Mouse (Mus musculus) kidney, postnatal 0 days (tissue): Measurements from ENCODE around the gene Kif2a. TPM values are rescaled to one million over a fixed set of nuclear protein-coding genes. Genes with fewer than 3 reads are reported as not detected.
"Not testable (repeated sequence)": the region's sequence is repeated elsewhere in the genome, so short reads cannot be mapped to it uniquely, and the experiment has no call there.

Experiments
- ATAC-seq: fragments of 200-750 bp; cut with Nextera tagmentation; replicated peaks from 2 replicates; pipeline ENCODE4 v1.8.0; 2017; ENCODE audit warnings: low read depth, moderate number of reproducible peaks, moderate TSS enrichment, moderate library complexity; ENCODE audit not compliant: low FRiP score
- DNase-seq: peaks from one replicate; pipeline ENCODE4 v3.0.0-alpha.2; 2016; ENCODE audit warnings: low spot score
- H3K27ac ChIP-seq: fragments of 300-500 bp; sonication (generic); 2 replicates; pipeline ENCODE4 v1.5.1; 2014; ENCODE audit warnings: mild to moderate bottlenecking
- H3K27me3 ChIP-seq: fragments of 300-500 bp; sonication (generic); 2 replicates; pipeline ENCODE4 v1.6.1; 2014; ENCODE audit warnings: low read length, mixed read lengths; ENCODE audit not compliant: insufficient read depth
- H3K36me3 ChIP-seq: fragments of 300-500 bp; sonication (generic); 2 replicates; pipeline ENCODE4 v1.6.1; 2014; ENCODE audit warnings: low read length, mixed read lengths; ENCODE audit not compliant: insufficient read depth
- H3K4me1 ChIP-seq: fragments of 300-500 bp; sonication (generic); replicated peaks from 2 replicates; pipeline ENCODE4 v1.6.1; 2014; ENCODE audit warnings: antibody characterized with exemption, low read length, mixed read lengths; ENCODE audit not compliant: insufficient read depth
- H3K4me2 ChIP-seq: fragments of 300-500 bp; sonication (generic); 2 replicates; pipeline ENCODE4 v1.6.1; 2014; ENCODE audit warnings: mild to moderate bottlenecking, low read length, moderate library complexity, mixed read lengths
- H3K4me3 ChIP-seq: fragments of 300-500 bp; sonication (generic); replicated peaks from 2 replicates; pipeline ENCODE4 v1.5.1; 2014; ENCODE audit warnings: low read depth, low read length
- H3K9ac ChIP-seq: fragments of 300-500 bp; sonication (generic); 2 replicates; pipeline ENCODE4 v1.6.1; 2014; ENCODE audit warnings: low read depth, low read length
- H3K9me3 ChIP-seq: fragments of 300-500 bp; sonication (generic); replicated peaks from 2 replicates; pipeline ENCODE4 v1.6.1; 2016; ENCODE audit warnings: low read length, inconsistent platforms, mixed read lengths
- CTCF ChIP-seq: IDR thresholded peaks from 2 replicates; pipeline ENCODE4 v1.5.1; 2016; ENCODE audit warnings: antibody characterized with exemption, low read depth, mild to moderate bottlenecking, moderate library complexity
- WGBS: fragments of 180-500 bp; shearing (Covaris S2); extraction: QIAGEN DNeasy Blood & Tissue Kit; methylation state at CpG from one replicate; pipeline ENCODE4 v1.1.7; 2014; 5-methylcytosine and 5-hydroxymethylcytosine counted together
- polyA plus RNA-seq: library from polyadenylated mRNA; unstranded; fragments of >200 nt; fragmentation: Nextera tagmentation; extraction: Ambion mirVana; gene quantifications from 2 replicates; pipeline ENCODE4 v1.2.1, GENCODE M21; 2015

Gene Kif2a
- polyA plus RNA-seq, 1 experiment from 2014 or later = 25.8 TPM

DNA sequence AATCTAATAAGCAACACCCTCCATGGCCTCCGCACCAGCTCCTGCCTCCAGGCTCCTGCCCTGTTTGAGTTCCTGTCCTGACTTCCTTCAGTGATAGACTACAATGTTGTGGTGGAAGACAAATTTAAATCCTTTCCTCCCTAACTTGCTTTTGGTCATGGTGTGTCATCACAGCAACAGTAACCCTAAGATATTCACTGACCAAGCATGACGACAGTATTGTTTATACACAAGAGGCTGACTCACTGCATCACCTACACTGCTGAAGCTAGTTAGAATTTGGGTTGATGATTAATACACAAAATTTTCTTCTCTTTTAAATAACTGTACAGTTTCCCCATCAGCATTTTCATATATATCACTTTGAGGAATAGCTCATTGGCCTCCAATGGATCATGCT, 18.7 kb downstream of the Kif2a start:
- ATAC-seq = no peak
- WGBS = 64% methylated on average over 2 of the region's 2 CpGs
- TF ChIP-seq CTCF = no peak

DNA sequence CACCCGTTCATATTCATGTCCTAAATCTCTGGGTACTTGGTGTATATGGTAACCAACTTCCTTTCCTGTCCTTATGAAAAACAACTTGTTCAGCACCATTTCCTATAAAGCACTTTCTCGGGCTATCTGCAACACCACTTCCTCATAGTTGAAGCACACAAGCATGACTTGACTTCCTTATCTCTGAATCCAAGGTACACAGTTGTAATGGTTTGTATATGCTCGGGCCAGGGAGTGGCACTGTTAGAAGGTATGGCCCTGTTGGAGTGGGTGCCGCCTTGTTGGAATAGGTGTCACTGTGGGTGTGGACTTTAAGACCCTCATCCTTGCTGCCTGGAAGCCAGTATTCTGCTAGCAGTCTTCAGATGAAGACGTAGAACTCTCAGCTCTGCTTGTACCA, 23.3 kb downstream of the Kif2a start:
- no peaks in the 10 kb centered on the region for H3K36me3 ChIP-seq
- H3K4me2 ChIP-seq = no peak overlapping the region
- 67% methylated on average over 5 of the region's 5 CpGs for WGBS
- ATAC-seq (no peak; the same call in 1 of the 2 replicates), DNase-seq (peak; percentile 26)
- TF ChIP-seq CTCF = no peak
- no peak overlapping the region for H3K4me3 ChIP-seq
- no peak overlapping the region for H3K27ac ChIP-seq
- no peaks in the 10 kb centered on the region for H3K9me3 ChIP-seq
- H3K4me1 ChIP-seq = no peaks in the 10 kb centered on the region
- no peak overlapping the region for H3K9ac ChIP-seq
- H3K27me3 ChIP-seq = no peaks in the 10 kb centered on the region

More for the DNA sequence above, 18.7 kb downstream of the Kif2a start:
- DNase-seq = no peak
- Histone ChIP-seq H3K4me3 (no peak overlapping the region), H3K9ac (no peak overlapping the region), H3K9me3 (no peaks in the 10 kb centered on the region), H3K27me3 (no peaks in the 10 kb centered on the region), H3K4me2 (no peak overlapping the region), H3K36me3 (no peaks in the 10 kb centered on the region), H3K27ac (no peak overlapping the region), H3K4me1 (no peaks in the 10 kb centered on the region)

DNA sequence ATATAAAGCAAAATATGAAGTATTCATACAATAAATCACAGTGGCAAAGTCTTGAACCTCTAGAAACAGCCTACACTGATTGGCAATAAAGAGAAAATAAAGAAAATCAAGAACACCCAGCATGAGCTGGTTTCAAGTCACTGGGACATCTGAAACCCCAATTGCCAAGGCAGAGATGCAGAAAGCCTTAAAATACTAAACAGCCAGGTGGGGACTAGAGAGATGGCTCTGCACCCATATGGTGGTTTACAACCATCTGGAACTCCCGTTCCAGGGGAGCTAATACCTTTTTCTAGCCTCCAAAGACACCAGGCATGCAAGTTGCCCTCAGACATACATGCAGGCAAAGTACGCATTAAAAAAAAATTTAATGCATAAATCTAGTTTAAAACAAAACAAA, 23.9 kb downstream of the Kif2a start:
- no peak overlapping the region for H3K4me3 ChIP-seq
- H3K9me3 ChIP-seq = no peaks in the 10 kb centered on the region
- no peaks in the 10 kb centered on the region for H3K4me1 ChIP-seq
- WGBS = 59% methylated on average over 2 of the region's 2 CpGs
- no peaks in the 10 kb centered on the region for H3K27me3 ChIP-seq
- no peaks in the 10 kb centered on the region for H3K36me3 ChIP-seq
- TF ChIP-seq CTCF = no peak
- H3K4me2 ChIP-seq = no peak overlapping the region
- DNase-seq (no peak), ATAC-seq (no peak)
- H3K9ac ChIP-seq = no peak overlapping the region
- H3K27ac ChIP-seq = peak overlapping the region; percentile 43; the same call in 1 of the 2 replicates

DNA sequence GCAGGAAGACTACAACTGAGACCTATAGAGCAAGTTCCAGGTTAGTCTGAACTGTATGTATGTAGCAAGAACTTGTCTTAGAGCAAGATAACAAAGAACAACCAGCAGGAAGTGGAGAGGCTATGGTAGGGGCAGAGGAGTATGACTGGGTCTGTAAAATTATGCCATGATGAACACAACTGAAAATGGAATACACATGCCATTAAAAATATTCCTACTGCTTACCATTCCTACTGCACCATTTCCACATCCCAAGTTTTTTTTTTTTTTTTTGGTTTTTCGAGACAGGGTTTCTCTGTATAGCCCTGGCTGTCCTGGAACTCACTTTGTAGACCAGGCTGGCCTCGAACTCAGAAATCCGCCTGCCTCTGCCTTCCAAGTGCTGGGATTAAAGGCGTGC, 24.4 kb downstream of the Kif2a start:
- not testable (repeated sequence) for H3K27me3 ChIP-seq, H3K9ac ChIP-seq, H3K27ac ChIP-seq, H3K4me3 ChIP-seq, DNase-seq, H3K36me3 ChIP-seq, H3K4me2 ChIP-seq, H3K9me3 ChIP-seq, H3K4me1 ChIP-seq, ATAC-seq
- 93% methylated on average over 3 of the region's 4 CpGs for WGBS

DNA sequence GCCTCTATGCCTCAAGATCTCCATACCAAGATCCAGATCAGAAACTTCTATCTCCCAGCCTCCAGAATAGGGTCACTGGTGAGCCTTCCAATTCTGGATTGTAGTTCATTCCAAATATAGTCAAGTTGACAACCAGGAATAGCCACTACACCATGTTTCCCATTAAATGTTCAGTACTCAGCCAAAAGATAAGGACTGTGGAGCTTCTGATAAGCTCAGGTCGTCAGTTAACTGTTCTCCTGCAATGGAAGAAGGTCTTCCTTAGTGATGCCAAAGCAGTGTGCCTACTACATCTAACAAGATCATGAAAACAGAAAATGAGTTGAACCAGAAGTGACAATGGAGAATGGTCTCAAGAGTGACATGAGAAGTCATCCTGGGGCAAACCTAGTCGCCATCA, 25.0 kb downstream of the Kif2a start:
- no peak for ATAC-seq
- WGBS = 84% methylated on average over 2 of the region's 2 CpGs
- no peak overlapping the region for H3K27ac ChIP-seq
- H3K4me2 ChIP-seq = no peak overlapping the region
- H3K36me3 ChIP-seq = peaks cover 4% of the 10 kb centered on the region; the same call in 1 of the 2 replicates
- H3K9ac ChIP-seq = no peak overlapping the region
- H3K9me3 ChIP-seq = no peaks in the 10 kb centered on the region
- H3K4me3 ChIP-seq = no peak overlapping the region
- no peak for TF ChIP-seq CTCF
- DNase-seq = no peak
- H3K4me1 ChIP-seq = no peaks in the 10 kb centered on the region
- H3K27me3 ChIP-seq = no peaks in the 10 kb centered on the region

DNA sequence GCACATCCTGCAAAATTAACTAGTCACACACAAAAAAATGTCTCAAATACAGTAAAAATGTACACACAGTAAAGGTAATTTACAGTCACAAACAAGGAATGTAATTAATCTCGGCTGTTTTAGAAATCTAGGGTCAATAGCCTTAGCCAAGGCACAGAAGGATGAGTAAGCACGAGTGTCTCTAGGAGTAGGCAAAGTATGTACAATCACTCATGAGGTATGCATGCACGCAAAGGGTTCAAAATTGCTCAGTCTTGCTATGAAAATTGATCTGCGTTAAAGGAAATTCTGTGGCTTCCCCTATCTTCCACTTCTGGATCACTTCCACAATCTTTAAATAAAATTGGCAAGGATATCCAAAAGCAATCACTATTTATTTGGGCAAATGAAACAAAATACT, 60.4 kb downstream of the Kif2a start:
- no peak for DNase-seq
- no peak overlapping the region for H3K9ac ChIP-seq
- H3K27ac ChIP-seq = no peak overlapping the region
- ATAC-seq = no peak
- 84% methylated on average over 4 of the region's 4 CpGs for WGBS
- no peaks in the 10 kb centered on the region for H3K9me3 ChIP-seq
- no peak overlapping the region for H3K4me3 ChIP-seq
- H3K4me1 ChIP-seq = no peaks in the 10 kb centered on the region
- no peak overlapping the region for H3K4me2 ChIP-seq
- no peaks in the 10 kb centered on the region for H3K27me3 ChIP-seq
- peaks cover 31% of the 10 kb centered on the region for H3K36me3 ChIP-seq
- TF ChIP-seq CTCF = no peak

DNA sequence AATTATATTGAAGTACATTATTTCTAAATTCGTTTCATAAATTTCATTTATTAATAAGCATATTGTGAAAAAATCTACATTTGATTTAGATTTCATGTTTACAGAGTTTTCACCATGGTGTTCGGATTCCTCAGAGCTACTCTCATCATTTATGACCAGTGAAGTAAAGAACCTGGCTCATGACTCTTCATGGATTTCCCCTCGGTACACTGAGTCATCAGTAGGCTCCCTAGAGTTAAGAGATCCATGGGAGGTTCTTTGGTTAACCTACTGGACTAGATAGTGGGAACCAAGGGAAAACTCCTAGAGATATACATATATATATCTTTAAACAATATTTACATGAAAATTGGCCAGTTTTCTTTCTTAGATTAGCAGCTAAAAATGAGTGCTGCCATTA, 61.4 kb downstream of the Kif2a start:
- peaks cover 37% of the 10 kb centered on the region for H3K36me3 ChIP-seq
- no peak for DNase-seq
- 93% methylated on average over 3 of the region's 3 CpGs for WGBS

More for the DNA sequence above, 61.4 kb downstream of the Kif2a start:
- H3K4me3 ChIP-seq = no peak overlapping the region
- no peak for TF ChIP-seq CTCF
- H3K4me2 ChIP-seq = no peak overlapping the region
- H3K27ac ChIP-seq = no peak overlapping the region
- no peaks in the 10 kb centered on the region for H3K9me3 ChIP-seq
- no peaks in the 10 kb centered on the region for H3K27me3 ChIP-seq
- no peak for ATAC-seq
- no peak overlapping the region for H3K9ac ChIP-seq
- no peaks in the 10 kb centered on the region for H3K4me1 ChIP-seq
